Mouse (Mus musculus): ENCODE data around the gene Iba57. TPM values are rescaled to one million over a fixed set of nuclear protein-coding genes. Genes with fewer than 3 reads are reported as not detected.
A peak's percentile ranks its signal among the peaks of the same experiment; 100 is the strongest.

Iba57 gene
- polyA plus RNA-seq, 1 experiment from 2014 or later = 5.3 TPM

- Histone ChIP-seq H3K4me3 (no peak overlapping the region), H3K9ac (no peak overlapping the region), H3K36me3 (peaks cover 18% of the 10 kb centered on the region), H3K4me1 (peaks cover 7% of the 10 kb centered on the region), H3K27ac (peak overlapping the region; percentile 38), H3K4me2 (no peak overlapping the region), H3K27me3 (no peaks in the 10 kb centered on the region), H3K9me3 (no peaks in the 10 kb centered on the region)
- no peak for ATAC-seq (ENCODE audit: borderline replicate concordance, extremely low read depth, low FRiP score, low TSS enrichment)
These were observed 32.7 kb upstream of the Iba57 start for GRCm38 (mm10) chr11:59196230-59196629.

DNA sequence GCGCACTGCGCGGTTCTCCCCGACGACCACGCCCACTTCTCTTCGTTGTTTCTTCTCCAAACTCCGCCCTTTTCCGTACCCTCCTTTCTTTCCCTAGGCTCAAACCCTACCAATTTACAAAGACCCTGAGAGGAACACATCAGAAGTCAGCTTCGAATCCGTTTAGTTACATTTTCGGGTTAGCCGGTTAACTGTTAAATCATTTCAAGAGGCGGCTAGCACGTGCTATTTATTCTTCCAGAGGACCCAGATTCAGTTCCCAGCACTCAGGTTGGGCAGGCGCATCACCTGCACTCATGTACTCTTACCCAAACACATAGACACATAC lies 28.5 kb upstream of the Iba57 start, which contains the start of gene Guk1:
Gene Guk1, minus strand, starts transcription at position 154 of the 328 bp plus-strand sequence.
- peaks cover 11% of the 10 kb centered on the region for H3K4me1 ChIP-seq
- peak within 1 kb of the TSS; percentile 93 for H3K27ac ChIP-seq
- H3K4me2 ChIP-seq = peak within 1 kb of the TSS; percentile 73
- no peaks in the 10 kb centered on the region for H3K9me3 ChIP-seq
- 3% methylated on average over 16 of the region's 16 CpGs for WGBS
- peak within 1 kb of the TSS; percentile 53 for H3K9ac ChIP-seq
- H3K36me3 ChIP-seq = no peaks in the 10 kb centered on the region
- ATAC-seq (ENCODE audit: borderline replicate concordance, extremely low read depth, low FRiP score, low TSS enrichment) = peak; percentile 4; the same call in 1 of the 2 replicates
- peak within 1 kb of the TSS; percentile 68 for H3K4me3 ChIP-seq
- H3K27me3 ChIP-seq = no peaks in the 10 kb centered on the region

DNA sequence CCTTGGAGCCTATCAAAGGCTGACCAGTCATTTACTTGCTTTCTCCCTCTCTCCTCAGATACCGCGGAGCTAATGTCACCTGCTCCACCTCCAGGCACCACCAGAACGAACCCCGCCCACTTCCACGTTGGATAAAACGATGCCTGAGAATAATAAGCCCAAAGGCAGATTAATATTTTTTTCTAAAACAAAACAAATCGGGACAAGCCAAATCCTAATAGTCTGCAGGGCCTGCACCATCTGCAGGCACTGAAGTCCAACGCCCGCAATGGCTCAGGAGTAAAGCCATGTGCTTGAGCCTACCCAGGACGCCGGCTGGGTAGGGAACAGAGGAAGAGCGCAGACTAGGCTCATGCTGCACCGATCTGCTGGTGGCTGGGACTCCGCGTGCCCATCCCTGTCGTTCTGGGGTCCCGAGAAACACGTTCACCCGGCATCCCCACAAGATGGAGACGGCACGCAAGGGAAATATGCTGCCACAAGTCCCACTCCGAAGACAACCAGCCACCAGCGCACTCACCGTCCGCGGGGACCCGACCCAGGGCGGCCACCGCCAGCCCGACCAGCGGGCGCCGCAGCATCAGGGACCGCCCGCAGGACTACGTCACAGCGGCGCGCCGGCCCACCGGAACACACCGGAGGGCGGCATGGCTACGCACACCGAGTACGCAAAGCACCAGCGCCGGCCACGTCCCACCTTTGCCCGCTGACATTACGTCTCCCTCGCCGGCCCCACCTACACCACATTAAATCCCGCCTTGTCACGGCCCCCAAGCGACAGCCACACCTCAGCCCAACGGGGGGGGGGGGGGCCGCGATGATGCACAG lies 27.9 kb upstream of the Iba57 start:
- under 1% methylated on average over 59 of the region's 59 CpGs for WGBS
- Histone ChIP-seq H3K4me3 (peak overlapping the region; percentile 68), H3K36me3 (no peaks in the 10 kb centered on the region), H3K9ac (peak overlapping the region; percentile 53), H3K4me1 (peaks cover 11% of the 10 kb centered on the region), H3K27ac (peak overlapping the region; percentile 93), H3K27me3 (no peaks in the 10 kb centered on the region), H3K4me2 (peak overlapping the region; percentile 73), H3K9me3 (no peaks in the 10 kb centered on the region)
- ATAC-seq (ENCODE audit: borderline replicate concordance, extremely low read depth, low FRiP score, low TSS enrichment) = peak; percentile 92

DNA sequence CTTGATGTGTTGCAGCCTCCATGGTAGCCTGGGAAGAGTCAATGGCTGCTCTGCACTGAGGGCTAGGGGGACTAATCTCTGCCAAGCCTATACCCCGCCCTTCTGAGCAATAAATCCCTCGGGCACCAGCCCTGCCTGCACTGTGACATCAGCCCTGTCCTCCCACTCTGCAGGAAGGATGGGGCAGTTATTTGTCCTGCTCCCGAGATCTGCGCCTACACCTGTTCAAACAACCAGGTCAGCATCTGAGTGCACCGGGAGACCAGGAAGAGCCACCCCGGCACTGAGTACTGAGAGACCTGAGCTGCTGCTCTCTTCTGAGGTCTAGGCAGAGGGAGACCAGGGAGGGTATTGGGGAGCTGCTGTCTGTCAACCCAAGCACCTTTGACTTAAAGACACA lies 24.2 kb upstream of the Iba57 start:
- Histone ChIP-seq H3K4me1 (peaks cover 17% of the 10 kb centered on the region), H3K4me2 (no peak overlapping the region), H3K27me3 (no peaks in the 10 kb centered on the region), H3K36me3 (peaks cover 20% of the 10 kb centered on the region), H3K9me3 (no peaks in the 10 kb centered on the region), H3K9ac (no peak overlapping the region), H3K27ac (no peak overlapping the region), H3K4me3 (no peak overlapping the region)
- 63% methylated on average over 6 of the region's 6 CpGs for WGBS
- ATAC-seq (ENCODE audit: borderline replicate concordance, extremely low read depth, low FRiP score, low TSS enrichment) = no peak

DNA sequence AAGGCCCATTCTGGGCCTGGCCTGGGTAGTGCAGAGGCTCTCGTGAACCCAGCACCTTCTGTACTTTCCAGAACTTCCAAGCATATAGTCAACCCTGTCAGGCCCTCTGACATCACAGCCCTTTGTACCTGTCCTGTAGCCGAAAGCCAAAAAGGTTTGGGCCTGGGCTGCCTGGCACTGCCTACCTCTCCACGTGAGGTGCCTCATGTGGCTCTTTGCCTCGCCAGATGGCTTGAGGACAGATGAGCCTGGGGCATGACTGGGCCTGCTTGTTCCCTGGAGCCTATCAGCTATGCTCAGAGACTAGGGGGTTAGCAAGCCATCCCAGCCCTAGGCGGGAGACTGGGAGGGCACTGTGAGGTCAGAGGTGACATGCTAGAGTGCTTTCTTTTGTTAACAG lies 22.0 kb upstream of the Iba57 start:
- Histone ChIP-seq H3K4me3 (no peak overlapping the region), H3K9me3 (no peaks in the 10 kb centered on the region), H3K27ac (no peak overlapping the region), H3K4me1 (peaks cover 12% of the 10 kb centered on the region), H3K27me3 (no peaks in the 10 kb centered on the region), H3K4me2 (no peak overlapping the region), H3K36me3 (peaks cover 20% of the 10 kb centered on the region), H3K9ac (no peak overlapping the region)
- 88% methylated on average over 5 of the region's 5 CpGs for WGBS
- ATAC-seq (ENCODE audit: borderline replicate concordance, extremely low read depth, low FRiP score, low TSS enrichment) = no peak

- peaks cover 6% of the 10 kb centered on the region for H3K4me1 ChIP-seq
- no peaks in the 10 kb centered on the region for H3K9me3 ChIP-seq
- WGBS = 26% methylated on average over 3 of the region's 3 CpGs
- H3K27ac ChIP-seq = no peak overlapping the region
- H3K9ac ChIP-seq = no peak overlapping the region
- H3K36me3 ChIP-seq = peaks cover 20% of the 10 kb centered on the region
- H3K4me2 ChIP-seq = no peak overlapping the region
- no peak for ATAC-seq (ENCODE audit: borderline replicate concordance, extremely low read depth, low FRiP score, low TSS enrichment)
- H3K4me3 ChIP-seq = no peak overlapping the region
- H3K27me3 ChIP-seq = peaks cover 12% of the 10 kb centered on the region
These were observed 20.3 kb upstream of the Iba57 start for GRCm38 (mm10) chr11:59183821-59184220.

DNA sequence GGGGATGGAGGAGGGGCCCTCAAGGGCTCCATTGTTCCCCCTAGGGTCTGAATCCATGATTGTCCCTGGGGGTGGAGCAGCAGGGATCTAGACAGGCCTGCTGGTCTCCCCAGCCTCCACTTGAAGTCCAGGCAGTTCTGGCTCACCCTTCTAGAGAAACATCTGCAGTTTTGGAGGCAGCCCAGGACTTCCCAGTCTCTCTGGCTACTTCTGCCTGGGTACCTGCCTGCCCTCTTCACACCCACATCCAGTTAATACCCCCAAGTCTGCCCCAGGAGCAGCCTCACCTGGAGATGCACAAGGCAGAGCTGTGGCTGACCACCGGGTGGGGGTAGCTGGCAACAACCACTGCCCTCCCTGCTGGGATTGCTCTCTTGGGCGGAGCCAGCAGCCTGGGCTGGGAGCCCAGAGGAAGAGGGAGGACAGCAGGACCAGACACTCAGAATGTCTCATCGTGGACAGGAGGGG lies 19.4 kb upstream of the Iba57 start, which contains the start of gene Gjc2:
Gene Gjc2, minus strand, starts transcription at position 350 of the 468 bp plus-strand sequence.
- H3K4me3 ChIP-seq = no peak within 1 kb of the TSS
- peaks cover 21% of the 10 kb centered on the region for H3K27me3 ChIP-seq
- 25% methylated on average over 3 of the region's 3 CpGs for WGBS
- peaks cover 6% of the 10 kb centered on the region for H3K4me1 ChIP-seq
- 0 out of 2 replicates have a peak within 1 kb of the TSS, but pooled peaks have one; percentile 37 for H3K27ac ChIP-seq
- H3K9ac ChIP-seq = no peak within 1 kb of the TSS
- peak; percentile 55 for ATAC-seq (ENCODE audit: borderline replicate concordance, extremely low read depth, low FRiP score, low TSS enrichment)
- H3K36me3 ChIP-seq = peaks cover 20% of the 10 kb centered on the region
- H3K4me2 ChIP-seq = no peak within 1 kb of the TSS
- H3K9me3 ChIP-seq = no peaks in the 10 kb centered on the region

GRCm38 (mm10) chr11:59176921-59177320 lies 13.4 kb upstream of the Iba57 start:
- Histone ChIP-seq H3K9ac (no peak overlapping the region), H3K9me3 (no peaks in the 10 kb centered on the region), H3K4me3 (peak overlapping the region; percentile 24), H3K4me2 (peak overlapping the region; percentile 45), H3K27me3 (peaks cover 60% of the 10 kb centered on the region), H3K36me3 (no peaks in the 10 kb centered on the region), H3K4me1 (0 out of 2 replicates have a peak, but pooled peaks cover 10% of the 10 kb centered on the region), H3K27ac (no peak overlapping the region)
- ATAC-seq (ENCODE audit: borderline replicate concordance, extremely low read depth, low FRiP score, low TSS enrichment) = no peak
- WGBS = 6% methylated on average over 34 of the region's 34 CpGs

- Histone ChIP-seq H3K4me2 (peak overlapping the region; percentile 45), H3K27ac (no peak overlapping the region), H3K9me3 (no peaks in the 10 kb centered on the region), H3K4me3 (peak overlapping the region; percentile 24), H3K4me1 (0 out of 2 replicates have a peak, but pooled peaks cover 10% of the 10 kb centered on the region), H3K27me3 (peaks cover 60% of the 10 kb centered on the region), H3K36me3 (no peaks in the 10 kb centered on the region), H3K9ac (no peak overlapping the region)
- 1% methylated on average over 47 of the region's 48 CpGs for WGBS
- ATAC-seq (ENCODE audit: borderline replicate concordance, extremely low read depth, low FRiP score, low TSS enrichment) = no peak
These were observed 12.9 kb upstream of the Iba57 start for GRCm38 (mm10) chr11:59176475-59176874.

GRCm38 (mm10) chr11:59174189-59174838 lies 10.8 kb upstream of the Iba57 start:
- H3K27ac ChIP-seq = no peak overlapping the region
- H3K4me2 ChIP-seq = no peak overlapping the region
- H3K9ac ChIP-seq = no peak overlapping the region
- H3K36me3 ChIP-seq = no peaks in the 10 kb centered on the region
- no peak for ATAC-seq (ENCODE audit: borderline replicate concordance, extremely low read depth, low FRiP score, low TSS enrichment)
- 52% methylated on average over 6 of the region's 6 CpGs for WGBS
- peaks cover 52% of the 10 kb centered on the region for H3K27me3 ChIP-seq
- 0 out of 2 replicates have a peak, but pooled peaks cover 10% of the 10 kb centered on the region for H3K4me1 ChIP-seq
- no peaks in the 10 kb centered on the region for H3K9me3 ChIP-seq
- H3K4me3 ChIP-seq = no peak overlapping the region

- no peak overlapping the region for H3K27ac ChIP-seq
- peaks cover 15% of the 10 kb centered on the region for H3K27me3 ChIP-seq
- no peak overlapping the region for H3K4me2 ChIP-seq
- no peak for ATAC-seq (ENCODE audit: borderline replicate concordance, extremely low read depth, low FRiP score, low TSS enrichment)
- no peak overlapping the region for H3K9ac ChIP-seq
- H3K36me3 ChIP-seq = no peaks in the 10 kb centered on the region
- no peak overlapping the region for H3K4me3 ChIP-seq
- no peaks in the 10 kb centered on the region for H3K4me1 ChIP-seq
- no peaks in the 10 kb centered on the region for H3K9me3 ChIP-seq
- WGBS = 61% methylated on average over 4 of the region's 4 CpGs
These were observed 7.0 kb upstream of the Iba57 start for GRCm38 (mm10) chr11:59170549-59170948.

GRCm38 (mm10) chr11:59169807-59170206 lies 6.3 kb upstream of the Iba57 start:
- no peak overlapping the region for H3K4me2 ChIP-seq
- H3K9me3 ChIP-seq = no peaks in the 10 kb centered on the region
- 42% methylated on average over 3 of the region's 3 CpGs for WGBS
- H3K27ac ChIP-seq = no peak overlapping the region
- H3K27me3 ChIP-seq = peaks cover 7% of the 10 kb centered on the region
- no peak overlapping the region for H3K4me3 ChIP-seq
- no peaks in the 10 kb centered on the region for H3K4me1 ChIP-seq
- no peak for ATAC-seq (ENCODE audit: borderline replicate concordance, extremely low read depth, low FRiP score, low TSS enrichment)
- H3K9ac ChIP-seq = no peak overlapping the region
- no peaks in the 10 kb centered on the region for H3K36me3 ChIP-seq

Measured in lung, embryonic 15.5 days (tissue).